Mouse (Mus musculus): ENCODE measurements around the gene Efcc1. TPM values are rescaled to one million over a fixed set of nuclear protein-coding genes. Genes with fewer than 3 reads are reported as not detected.

The Efcc1 gene
- polyA plus RNA-seq, 1 experiment = 0.05 TPM

- no peaks in the 10 kb centered on the region for H3K36me3 ChIP-seq (ENCODE audit: control insufficient read depth, insufficient read depth)
- no peaks in the 10 kb centered on the region for H3K79me3 ChIP-seq (ENCODE audit: low read depth)
- TF ChIP-seq CTCF (IDR thresholded peaks at IDR 0.05; ENCODE audit: control insufficient read depth, insufficient read depth, insufficient read length) (no peak), MYOD1 (IDR thresholded peaks at IDR 0.05; ENCODE audit: control insufficient read depth, insufficient read length, low read depth) (no peak), FOSL1 (IDR thresholded peaks at IDR 0.05; ENCODE audit: insufficient read depth, low read length, poor library complexity, severe bottlenecking) (no peak), CEBPB (IDR thresholded peaks at IDR 0.05; ENCODE audit: low read depth) (no peak), MYOG (IDR thresholded peaks at IDR 0.05; ENCODE audit: control insufficient read depth, extremely low read depth, insufficient read length) (no peak), USF1 (IDR thresholded peaks at IDR 0.05; ENCODE audit: low read depth) (no peak), MAX (IDR thresholded peaks at IDR 0.05) (no peak)
- no peak overlapping the region for H3ac ChIP-seq (ENCODE audit: control insufficient read depth, insufficient read length, low read depth)
- H3K27me3 ChIP-seq (ENCODE audit: control insufficient read depth, insufficient read depth, insufficient read length) = no peaks in the 10 kb centered on the region
- no peaks in the 10 kb centered on the region for H3K79me2 ChIP-seq (ENCODE audit: control insufficient read depth, insufficient read depth)
- no peak overlapping the region for H3K4me3 ChIP-seq (ENCODE audit: insufficient read depth, poor library complexity, severe bottlenecking)
Observed at GRCm38 (mm10) chr6:87714091-87714490, 16.6 kb upstream of the Efcc1 start.

- no peaks in the 10 kb centered on the region for H3K79me2 ChIP-seq (ENCODE audit: control insufficient read depth, insufficient read depth)
- H3ac ChIP-seq (ENCODE audit: control insufficient read depth, insufficient read length, low read depth) = no peak overlapping the region
- H3K79me3 ChIP-seq (ENCODE audit: low read depth) = no peaks in the 10 kb centered on the region
- H3K36me3 ChIP-seq (ENCODE audit: control insufficient read depth, insufficient read depth) = no peaks in the 10 kb centered on the region
- no peak overlapping the region for H3K4me3 ChIP-seq (ENCODE audit: insufficient read depth, poor library complexity, severe bottlenecking)
- no peaks in the 10 kb centered on the region for H3K27me3 ChIP-seq (ENCODE audit: control insufficient read depth, insufficient read depth, insufficient read length)
- TF ChIP-seq CEBPB (IDR thresholded peaks at IDR 0.05; ENCODE audit: low read depth) (no peak), MYOD1 (IDR thresholded peaks at IDR 0.05; ENCODE audit: control insufficient read depth, insufficient read length, low read depth) (no peak), USF1 (IDR thresholded peaks at IDR 0.05; ENCODE audit: low read depth) (no peak), FOSL1 (IDR thresholded peaks at IDR 0.05; ENCODE audit: insufficient read depth, low read length, poor library complexity, severe bottlenecking) (no peak)
Observed at GRCm38 (mm10) chr6:87722631-87723030, 8.0 kb upstream of the Efcc1 start.

- no peaks in the 10 kb centered on the region for H3K79me3 ChIP-seq (ENCODE audit: low read depth)
- H3K27me3 ChIP-seq (ENCODE audit: control insufficient read depth, insufficient read depth, insufficient read length) = peaks cover 7% of the 10 kb centered on the region
- no peak overlapping the region for H3K4me3 ChIP-seq (ENCODE audit: insufficient read depth, poor library complexity, severe bottlenecking)
- H3K36me3 ChIP-seq (ENCODE audit: control insufficient read depth, insufficient read depth) = no peaks in the 10 kb centered on the region
- no peak overlapping the region for H3ac ChIP-seq (ENCODE audit: control insufficient read depth, insufficient read length, low read depth)
- no peaks in the 10 kb centered on the region for H3K79me2 ChIP-seq (ENCODE audit: control insufficient read depth, insufficient read depth)
- TF ChIP-seq USF1 (IDR thresholded peaks at IDR 0.05; ENCODE audit: low read depth) = peak; percentile 14
- no peak for TF ChIP-seq MYOG (IDR thresholded peaks at IDR 0.05; ENCODE audit: control insufficient read depth, extremely low read depth, insufficient read length)
Observed at GRCm38 (mm10) chr6:87725267-87725912, 5.3 kb upstream of the Efcc1 start.

GRCm38 (mm10) chr6:87728102-87728501 is 2.6 kb upstream of the Efcc1 start:
- Histone ChIP-seq H3K27me3 (ENCODE audit: control insufficient read depth, insufficient read depth, insufficient read length) (peaks cover 34% of the 10 kb centered on the region), H3K4me3 (ENCODE audit: insufficient read depth, poor library complexity, severe bottlenecking) (no peak overlapping the region), H3K36me3 (ENCODE audit: control insufficient read depth, insufficient read depth) (no peaks in the 10 kb centered on the region), H3ac (ENCODE audit: control insufficient read depth, insufficient read length, low read depth) (no peak overlapping the region), H3K79me3 (ENCODE audit: low read depth) (no peaks in the 10 kb centered on the region), H3K79me2 (ENCODE audit: control insufficient read depth, insufficient read depth) (no peaks in the 10 kb centered on the region)
- TF ChIP-seq CTCF (IDR thresholded peaks at IDR 0.05; ENCODE audit: control insufficient read depth, insufficient read depth, insufficient read length) = no peak
- TF ChIP-seq MYOG (IDR thresholded peaks at IDR 0.05; ENCODE audit: control insufficient read depth, extremely low read depth, insufficient read length) = no peak
- TF ChIP-seq USF1 (IDR thresholded peaks at IDR 0.05; ENCODE audit: low read depth) = no peak
- no peak for TF ChIP-seq CEBPB (IDR thresholded peaks at IDR 0.05; ENCODE audit: low read depth)
- no peak for TF ChIP-seq MYOD1 (IDR thresholded peaks at IDR 0.05; ENCODE audit: control insufficient read depth, insufficient read length, low read depth)
- no peak for TF ChIP-seq MAX (IDR thresholded peaks at IDR 0.05)
- no peak for TF ChIP-seq FOSL1 (IDR thresholded peaks at IDR 0.05; ENCODE audit: insufficient read depth, low read length, poor library complexity, severe bottlenecking)

- Histone ChIP-seq H3K79me3 (ENCODE audit: low read depth) (no peaks in the 10 kb centered on the region), H3ac (ENCODE audit: control insufficient read depth, insufficient read length, low read depth) (no peak overlapping the region), H3K27me3 (ENCODE audit: control insufficient read depth, insufficient read depth, insufficient read length) (peaks cover 47% of the 10 kb centered on the region), H3K36me3 (ENCODE audit: control insufficient read depth, insufficient read depth) (no peaks in the 10 kb centered on the region), H3K79me2 (ENCODE audit: control insufficient read depth, insufficient read depth) (no peaks in the 10 kb centered on the region), H3K4me3 (ENCODE audit: insufficient read depth, poor library complexity, severe bottlenecking) (no peak overlapping the region)
- TF ChIP-seq CEBPB (IDR thresholded peaks at IDR 0.05; ENCODE audit: low read depth) (no peak), CTCF (IDR thresholded peaks at IDR 0.05; ENCODE audit: control insufficient read depth, insufficient read depth, insufficient read length) (no peak), MAX (IDR thresholded peaks at IDR 0.05) (no peak), FOSL1 (IDR thresholded peaks at IDR 0.05; ENCODE audit: insufficient read depth, low read length, poor library complexity, severe bottlenecking) (no peak), MYOG (IDR thresholded peaks at IDR 0.05; ENCODE audit: control insufficient read depth, extremely low read depth, insufficient read length) (no peak)
Observed at GRCm38 (mm10) chr6:87730141-87730540, 528 bp upstream of the Efcc1 start.

- Histone ChIP-seq H3K4me3 (ENCODE audit: insufficient read depth, poor library complexity, severe bottlenecking) (no peak overlapping the region), H3K79me2 (ENCODE audit: control insufficient read depth, insufficient read depth) (no peaks in the 10 kb centered on the region), H3K27me3 (ENCODE audit: control insufficient read depth, insufficient read depth, insufficient read length) (peaks cover 47% of the 10 kb centered on the region), H3K36me3 (ENCODE audit: control insufficient read depth, insufficient read depth) (no peaks in the 10 kb centered on the region), H3ac (ENCODE audit: control insufficient read depth, insufficient read length, low read depth) (no peak overlapping the region), H3K79me3 (ENCODE audit: low read depth) (no peaks in the 10 kb centered on the region)
- TF ChIP-seq MYOD1 (IDR thresholded peaks at IDR 0.05; ENCODE audit: control insufficient read depth, insufficient read length, low read depth) (no peak), CTCF (IDR thresholded peaks at IDR 0.05; ENCODE audit: control insufficient read depth, insufficient read depth, insufficient read length) (no peak), MYOG (IDR thresholded peaks at IDR 0.05; ENCODE audit: control insufficient read depth, extremely low read depth, insufficient read length) (no peak), MAX (IDR thresholded peaks at IDR 0.05) (no peak), CEBPB (IDR thresholded peaks at IDR 0.05; ENCODE audit: low read depth) (no peak), USF1 (IDR thresholded peaks at IDR 0.05; ENCODE audit: low read depth) (no peak), FOSL1 (IDR thresholded peaks at IDR 0.05; ENCODE audit: insufficient read depth, low read length, poor library complexity, severe bottlenecking) (no peak)
Observed at GRCm38 (mm10) chr6:87731463-87732095, 910 bp downstream of the Efcc1 start.
